In genomic region chr2:69300568-69300967, GRCm38 (mm10) we compare ENCODE assay signal across 7 mouse cellular contexts. TPM values are rescaled to one million over a fixed set of nuclear protein-coding genes. Genes with fewer than 3 reads are reported as not detected.
"Had no signal": no experiment of that assay in that cellular context is flagged by ENCODE, and none has a peak within 500 bp of the region (broad histone marks: within the 10 kb centered on the region; RNA-seq: fewer than 3 reads in every experiment).

No protein-coding gene starts in this region.

RNA-seq across cellular contexts. Expression of gene Abcb11, which starts 41.8 kb away (rescaled TPM):
- total RNA-seq: left cerebral cortex, postnatal 14 days; left cerebral cortex, postnatal 25 days; left cerebral cortex, postnatal 36 days; megakaryocyte progenitor cell, adult 5-6 weeks; megakaryocyte, adult 5-6 weeks; megakaryocyte-erythroid progenitor cell, adult 5-6 weeks; monocyte, adult 5-6 weeks had no signal
